Mouse (Mus musculus): Measurements from ENCODE around the gene Lhcgr.

DNA sequence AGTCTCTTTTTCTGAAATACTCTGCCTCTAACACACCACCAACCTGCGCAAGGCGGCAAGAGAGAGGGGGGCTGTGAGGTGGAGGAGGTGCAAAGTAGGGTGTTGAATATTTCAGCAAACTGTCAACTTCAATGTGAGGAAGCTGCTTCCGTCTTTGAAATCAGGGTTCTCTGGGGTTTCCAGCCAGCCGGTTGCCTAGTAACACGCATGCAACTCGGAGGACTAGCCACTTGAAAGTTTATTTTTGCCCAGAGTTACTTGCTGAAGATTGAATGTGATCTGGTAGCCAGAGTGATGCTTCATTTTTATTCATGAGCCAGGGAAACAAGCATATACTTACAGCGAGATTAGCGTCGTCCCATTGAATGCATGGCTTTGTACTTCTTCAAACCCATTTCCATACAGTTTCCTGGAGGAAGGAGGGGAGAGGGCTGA lies 33.8 kb downstream of the Lhcgr start:
- TF ChIP-seq POLR2A (IDR thresholded peaks at IDR 0.05; ENCODE audit: borderline replicate concordance, low read depth, low read length): no peak
- TF ChIP-seq CTCF (IDR thresholded peaks at IDR 0.05; ENCODE audit: low read depth, low read length): no peak
